Mouse (Mus musculus): Measurements from ENCODE around the gene Gstm5. TPM values are rescaled to one million over a fixed set of nuclear protein-coding genes. Genes with fewer than 3 reads are reported as not detected.

The Gstm5 gene
- polyA plus RNA-seq, 1 experiment, result 11.3 TPM

GRCm38 (mm10) chr3:107941261-107941660, 45.6 kb downstream of the Gstm5 start:
- no peak overlapping the region for H3K27ac ChIP-seq (ENCODE audit: insufficient read depth, low read depth, low read length)
- no peaks in the 10 kb centered on the region for H3K36me3 ChIP-seq (ENCODE audit: control insufficient read depth, insufficient read depth, low read length)
- peaks cover 5% of the 10 kb centered on the region; the same call in 1 of the 2 replicates for H3K4me1 ChIP-seq (ENCODE audit: control insufficient read depth, insufficient read depth, insufficient read length, low read length)
- no peak for TF ChIP-seq POLR2A (IDR thresholded peaks at IDR 0.05; ENCODE audit: low read depth, low read length)
- no peak for TF ChIP-seq CTCF (IDR thresholded peaks at IDR 0.05; ENCODE audit: extremely low read depth, insufficient read length, insufficient replicate concordance, low read depth, low read length)
- 91% methylated on average over 4 of the region's 4 CpGs for WGBS
- H3K4me3 ChIP-seq (ENCODE audit: low read depth, low read length), result no peak overlapping the region
- H3K27me3 ChIP-seq (ENCODE audit: control insufficient read depth, insufficient read depth, low read length), result no peaks in the 10 kb centered on the region

GRCm38 (mm10) chr3:107943239-107943990, 47.8 kb downstream of the Gstm5 start, which contains the start of gene Gstm6:
Gene Gstm6 (minus strand): TSS chr3:107943749.
- peak within 1 kb of the TSS; percentile 61 for H3K4me3 ChIP-seq (ENCODE audit: low read depth, low read length)
- TF ChIP-seq CTCF (IDR thresholded peaks at IDR 0.05; ENCODE audit: extremely low read depth, insufficient read length, insufficient replicate concordance, low read depth, low read length) (peak; percentile 69; the same call in 1 of the 2 replicates), POLR2A (IDR thresholded peaks at IDR 0.05; ENCODE audit: low read depth, low read length) (peak; percentile 69; the same call in 1 of the 2 replicates)

GRCm38 (mm10) chr3:107945729-107946128, 50.1 kb downstream of the Gstm5 start:
- Histone ChIP-seq H3K27ac (ENCODE audit: insufficient read depth, low read depth, low read length) (no peak overlapping the region), H3K27me3 (ENCODE audit: control insufficient read depth, insufficient read depth, low read length) (no peaks in the 10 kb centered on the region), H3K4me3 (ENCODE audit: low read depth, low read length) (no peak overlapping the region), H3K36me3 (ENCODE audit: control insufficient read depth, insufficient read depth, low read length) (no peaks in the 10 kb centered on the region), H3K4me1 (ENCODE audit: control insufficient read depth, insufficient read depth, insufficient read length, low read length) (no peaks in the 10 kb centered on the region; the same call in 1 of the 2 replicates)
- 75% methylated on average over 4 of the region's 4 CpGs for WGBS
- no peak for TF ChIP-seq CTCF (IDR thresholded peaks at IDR 0.05; ENCODE audit: extremely low read depth, insufficient read length, insufficient replicate concordance, low read depth, low read length)

More at GRCm38 (mm10) chr3:107943239-107943990, 47.8 kb downstream of the Gstm5 start, which contains the start of gene Gstm6:
- Histone ChIP-seq H3K27ac (ENCODE audit: insufficient read depth, low read depth, low read length) (peak within 1 kb of the TSS; percentile 68), H3K4me1 (ENCODE audit: control insufficient read depth, insufficient read depth, insufficient read length, low read length) (peaks cover 5% of the 10 kb centered on the region; the same call in 1 of the 2 replicates), H3K36me3 (ENCODE audit: control insufficient read depth, insufficient read depth, low read length) (no peaks in the 10 kb centered on the region), H3K27me3 (ENCODE audit: control insufficient read depth, insufficient read depth, low read length) (no peaks in the 10 kb centered on the region)
- 18% methylated on average over 20 of the region's 20 CpGs for WGBS

Other genes with a start within 250 kb of the Gstm5 start
- gene Ahcyl1, start 199.3 kb upstream of the Gstm5 start, polyA plus RNA-seq (2012; rRNA removed), result 31.6 and 34.9 TPM in 2 replicates
- gene Csf1, start 135.4 kb upstream of the Gstm5 start, polyA plus RNA-seq (2012; rRNA removed), result 7.7 and 9.7 TPM in 2 replicates
- gene Eps8l3, start 18.6 kb upstream of the Gstm5 start, polyA plus RNA-seq (2012; rRNA removed), result 127 and 351 TPM in 2 replicates
- gene Gstm7, start 36.0 kb downstream of the Gstm5 start, polyA plus RNA-seq (2012; rRNA removed), result 9.4 and 29.1 TPM in 2 replicates
- gene Gstm6, start 47.9 kb downstream of the Gstm5 start, polyA plus RNA-seq (2012; rRNA removed), result 9.5 and 20.7 TPM in 2 replicates
- gene Gstm3, start 73.5 kb downstream of the Gstm5 start, polyA plus RNA-seq (2012; rRNA removed), result 159 and 411 TPM in 2 replicates
- 26.7 and 56.7 TPM in 2 replicates for gene Gstm2, start 90.6 kb downstream of the Gstm5 start, polyA plus RNA-seq (2012; rRNA removed)
- gene Gstm1, start 122.2 kb downstream of the Gstm5 start, polyA plus RNA-seq (2012; rRNA removed), result 243 and 695 TPM in 2 replicates
- gene Gstm4, start 149.1 kb downstream of the Gstm5 start, polyA plus RNA-seq (2012; rRNA removed), result 5.6 and 16.1 TPM in 2 replicates
- gene Ampd2, start 190.8 kb downstream of the Gstm5 start, polyA plus RNA-seq (2012; rRNA removed), result 88.8 and 107 TPM in 2 replicates
- gene Gnat2, start 197.0 kb downstream of the Gstm5 start, polyA plus RNA-seq (2012; rRNA removed), result 0.86 and 0.91 TPM in 2 replicates

Measured in small intestine, adult 2 months (tissue).